Mouse (Mus musculus) stomach, embryonic 16.5 days (tissue): Measurements from ENCODE around the gene Rnf222. TPM values are rescaled to one million over a fixed set of nuclear protein-coding genes. Genes with fewer than 3 reads are reported as not detected.

Source experiments
- ATAC-seq: fragments of 200-750 bp; cut with Nextera tagmentation; 2 replicates; pipeline ENCODE4 v1.8.0; 2017; ENCODE audit warnings: moderate number of reproducible peaks, moderate TSS enrichment; ENCODE audit not compliant: insufficient read depth, low FRiP score
- H3K27ac ChIP-seq: fragments of 300-500 bp; sonication (generic); 2 replicates; pipeline ENCODE4 v1.5.1; 2014; ENCODE audit warnings: low read length
- H3K27me3 ChIP-seq: fragments of 300-500 bp; sonication (generic); 2 replicates; pipeline ENCODE4 v1.6.1; 2014; ENCODE audit warnings: low read length, control low read depth, mixed read lengths; ENCODE audit not compliant: control insufficient read depth, insufficient read depth
- H3K36me3 ChIP-seq: fragments of 300-500 bp; sonication (generic); 2 replicates; pipeline ENCODE4 v1.6.1; 2014; ENCODE audit warnings: low read length; ENCODE audit not compliant: control insufficient read depth, insufficient read depth
- H3K4me1 ChIP-seq: fragments of 300-500 bp; sonication (generic); 2 replicates; pipeline ENCODE4 v1.6.1; 2014; ENCODE audit warnings: low read length, control low read depth, mixed read lengths; ENCODE audit not compliant: control insufficient read depth, insufficient read depth
- H3K4me2 ChIP-seq: fragments of 300-500 bp; sonication (generic); 2 replicates; pipeline ENCODE4 v1.6.1; 2014; ENCODE audit warnings: low read depth, low read length, mixed read lengths
- H3K4me3 ChIP-seq: fragments of 300-500 bp; sonication (generic); replicated peaks from 2 replicates; pipeline ENCODE4 v1.5.1; 2014; ENCODE audit warnings: mild to moderate bottlenecking, low read length
- H3K9ac ChIP-seq: fragments of 300-500 bp; sonication (generic); 2 replicates; pipeline ENCODE4 v1.6.1; 2014; ENCODE audit warnings: low read length
- H3K9me3 ChIP-seq: fragments of 300-500 bp; sonication (generic); replicated peaks from 2 replicates; pipeline ENCODE4 v1.6.1; 2016; ENCODE audit warnings: low read length, control low read depth; ENCODE audit not compliant: control insufficient read depth
- WGBS: fragments of 180-500 bp; shearing (Covaris S2); extraction: QIAGEN DNeasy Blood & Tissue Kit; methylation state at CpG from one replicate; pipeline ENCODE4 v1.1.7; 2014; 5-methylcytosine and 5-hydroxymethylcytosine counted together
- polyA plus RNA-seq: library from polyadenylated mRNA; unstranded; fragments of >200 nt; fragmentation: Nextera tagmentation; extraction: Ambion mirVana; gene quantifications from 2 replicates; pipeline ENCODE4 v1.2.1, GENCODE M21; 2015

Gene Rnf222
- polyA plus RNA-seq, 1 experiment from 2014 or later, result 1.7 TPM

- peaks cover 4% of the 10 kb centered on the region for H3K4me1 ChIP-seq
- WGBS, result 80% methylated on average over 5 of the region's 5 CpGs
- no peak overlapping the region for H3K4me3 ChIP-seq
- H3K9ac ChIP-seq, result no peak overlapping the region
- H3K36me3 ChIP-seq, result no peaks in the 10 kb centered on the region
- no peak overlapping the region for H3K27ac ChIP-seq
- H3K9me3 ChIP-seq, result no peaks in the 10 kb centered on the region
- H3K27me3 ChIP-seq, result no peaks in the 10 kb centered on the region
- no peak for ATAC-seq
- H3K4me2 ChIP-seq, result no peak overlapping the region
Measured at GRCm38 (mm10) chr11:68896247-68896646, 7.9 kb downstream of the Rnf222 start.

GRCm38 (mm10) chr11:68897120-68897519 is 8.8 kb downstream of the Rnf222 start:
- Histone ChIP-seq H3K4me3 (no peak overlapping the region), H3K4me1 (peaks cover 4% of the 10 kb centered on the region), H3K27me3 (no peaks in the 10 kb centered on the region), H3K27ac (no peak overlapping the region), H3K4me2 (no peak overlapping the region), H3K9ac (no peak overlapping the region), H3K36me3 (no peaks in the 10 kb centered on the region), H3K9me3 (no peaks in the 10 kb centered on the region)
- 52% methylated on average over 4 of the region's 4 CpGs for WGBS
- no peak for ATAC-seq

- H3K4me3 ChIP-seq, result no peak overlapping the region
- 60% methylated on average over 6 of the region's 6 CpGs for WGBS
- H3K36me3 ChIP-seq, result no peaks in the 10 kb centered on the region
- H3K9ac ChIP-seq, result no peak overlapping the region
- no peak overlapping the region for H3K4me2 ChIP-seq
- ATAC-seq, result no peak
- H3K27ac ChIP-seq, result no peak overlapping the region
- H3K9me3 ChIP-seq, result no peaks in the 10 kb centered on the region
- peaks cover 4% of the 10 kb centered on the region for H3K4me1 ChIP-seq
- no peaks in the 10 kb centered on the region for H3K27me3 ChIP-seq
Measured at GRCm38 (mm10) chr11:68897838-68898237, 9.5 kb downstream of the Rnf222 start.

GRCm38 (mm10) chr11:68898790-68899189 is 10.4 kb downstream of the Rnf222 start:
- no peak overlapping the region for H3K4me3 ChIP-seq
- WGBS, result 82% methylated on average over 6 of the region's 6 CpGs

GRCm38 (mm10) chr11:68899815-68900214 is 11.5 kb downstream of the Rnf222 start:
- Histone ChIP-seq H3K4me3 (no peak overlapping the region), H3K9ac (no peak overlapping the region), H3K9me3 (no peaks in the 10 kb centered on the region), H3K27ac (no peak overlapping the region), H3K4me1 (peaks cover 4% of the 10 kb centered on the region), H3K27me3 (no peaks in the 10 kb centered on the region), H3K36me3 (peaks cover 14% of the 10 kb centered on the region), H3K4me2 (no peak overlapping the region)
- 84% methylated on average over 8 of the region's 8 CpGs for WGBS
- ATAC-seq, result no peak

More at GRCm38 (mm10) chr11:68898790-68899189, 10.4 kb downstream of the Rnf222 start:
- Histone ChIP-seq H3K36me3 (peaks cover 6% of the 10 kb centered on the region), H3K9ac (no peak overlapping the region), H3K4me2 (no peak overlapping the region), H3K9me3 (no peaks in the 10 kb centered on the region), H3K4me1 (peaks cover 4% of the 10 kb centered on the region), H3K27me3 (no peaks in the 10 kb centered on the region), H3K27ac (no peak overlapping the region)
- no peak for ATAC-seq

- Histone ChIP-seq H3K4me2 (peak overlapping the region; percentile 76), H3K4me3 (peak overlapping the region; percentile 99), H3K36me3 (peaks cover 21% of the 10 kb centered on the region), H3K27me3 (no peaks in the 10 kb centered on the region), H3K4me1 (peaks cover 4% of the 10 kb centered on the region), H3K9me3 (no peaks in the 10 kb centered on the region), H3K27ac (no peak overlapping the region), H3K9ac (peak overlapping the region; percentile 75)
- no peak for ATAC-seq
- 26% methylated on average over 31 of the region's 31 CpGs for WGBS
Measured at GRCm38 (mm10) chr11:68900519-68901350, 12.4 kb downstream of the Rnf222 start.

- H3K9me3 ChIP-seq, result no peaks in the 10 kb centered on the region
- H3K4me2 ChIP-seq, result peak within 1 kb of the TSS; percentile 76
- H3K9ac ChIP-seq, result peak within 1 kb of the TSS; percentile 99
- WGBS, result under 1% methylated on average over 52 of the region's 52 CpGs
- ATAC-seq, result peak; percentile 90
- peaks cover 4% of the 10 kb centered on the region for H3K4me1 ChIP-seq
- H3K4me3 ChIP-seq, result peak within 1 kb of the TSS; percentile 99
- peak within 1 kb of the TSS; percentile 91 for H3K27ac ChIP-seq
- peaks cover 21% of the 10 kb centered on the region for H3K36me3 ChIP-seq
- no peaks in the 10 kb centered on the region for H3K27me3 ChIP-seq
Measured at GRCm38 (mm10) chr11:68901351-68902046, 13.1 kb downstream of the Rnf222 start, which contains the start of gene Rpl26. Rpl26 (plus strand) TSS chr11:68901583.

- WGBS, result 0% methylated on average over 10 of the region's 10 CpGs
- no peak for ATAC-seq
Measured at GRCm38 (mm10) chr11:68902047-68902364, 13.7 kb downstream of the Rnf222 start.

GRCm38 (mm10) chr11:68902367-68902766 is 14.0 kb downstream of the Rnf222 start:
- peak overlapping the region; percentile 99 for H3K4me3 ChIP-seq
- H3K4me2 ChIP-seq, result peak overlapping the region; percentile 65
- H3K4me1 ChIP-seq, result peaks cover 4% of the 10 kb centered on the region
- H3K9me3 ChIP-seq, result no peaks in the 10 kb centered on the region
- H3K27ac ChIP-seq, result no peak overlapping the region
- peak overlapping the region; percentile 99 for H3K9ac ChIP-seq
- ATAC-seq, result no peak
- under 1% methylated on average over 11 of the region's 11 CpGs for WGBS
- H3K27me3 ChIP-seq, result no peaks in the 10 kb centered on the region
- H3K36me3 ChIP-seq, result peaks cover 21% of the 10 kb centered on the region

More at GRCm38 (mm10) chr11:68902047-68902364, 13.7 kb downstream of the Rnf222 start:
- Histone ChIP-seq H3K36me3 (peaks cover 21% of the 10 kb centered on the region), H3K27ac (peak overlapping the region; percentile 91), H3K27me3 (no peaks in the 10 kb centered on the region), H3K4me3 (peak overlapping the region; percentile 99), H3K9ac (peak overlapping the region; percentile 99), H3K4me1 (peaks cover 4% of the 10 kb centered on the region), H3K4me2 (peak overlapping the region; percentile 65), H3K9me3 (no peaks in the 10 kb centered on the region)
